Mouse (Mus musculus) kidney, postnatal 14 days (tissue): ENCODE results near the gene Cacna1f.

ENCODE experiments used
- DNase-seq: peaks from one replicate; pipeline ENCODE4 v3.0.0; 2022; ENCODE audit warnings: mixed read lengths

The Cacna1f gene

DNA sequence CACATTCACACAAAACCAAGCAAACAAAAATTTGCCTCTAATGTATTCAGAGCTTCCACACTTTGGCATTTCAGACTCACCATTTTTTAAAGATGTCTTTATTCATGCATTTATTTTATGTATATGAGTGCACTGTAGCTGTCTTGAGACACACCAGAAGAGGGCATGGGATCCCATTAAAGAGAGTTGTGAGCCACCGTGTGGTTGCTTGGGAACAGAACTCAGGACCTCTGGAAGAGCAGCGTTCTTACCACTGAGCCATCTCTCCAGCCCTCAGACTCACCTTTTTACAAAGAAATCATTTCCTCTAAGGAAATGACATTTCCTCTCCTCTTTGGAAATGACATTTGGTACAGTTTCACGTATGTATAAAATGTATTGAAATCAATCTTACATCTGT is 72.1 kb downstream of the Cacna1f start:
- no peak for DNase-seq

DNA sequence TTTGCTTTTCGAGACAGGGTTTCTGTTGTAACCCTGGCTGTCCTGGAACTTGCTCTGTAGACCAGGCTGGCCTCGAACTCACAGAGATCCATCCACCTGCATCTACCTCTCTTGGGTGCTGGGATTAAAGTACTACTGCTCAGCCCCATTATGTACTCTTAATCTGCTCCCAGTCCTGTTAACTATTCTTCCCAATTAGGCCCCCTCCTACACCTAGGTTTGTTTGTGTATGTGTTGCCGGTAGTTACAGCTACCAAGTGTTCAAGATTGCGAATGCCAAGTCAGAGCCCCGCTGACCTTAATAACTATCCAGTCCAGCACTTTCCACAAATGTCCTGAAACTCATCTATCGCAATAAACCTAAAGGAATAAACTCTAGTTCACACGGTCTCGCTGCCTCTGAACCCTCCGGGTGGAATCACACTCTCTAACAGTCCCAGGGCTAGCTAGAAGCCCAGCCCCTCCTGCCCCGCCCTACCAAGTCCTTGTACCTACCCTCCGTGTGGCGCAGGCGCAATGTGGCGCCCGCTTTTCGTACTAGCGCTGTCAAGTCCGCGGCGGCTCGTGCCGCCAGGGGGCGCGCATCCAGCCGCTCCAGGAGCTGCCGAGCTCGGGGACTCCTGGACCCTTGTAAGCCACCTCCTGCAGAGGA is 72.6 kb downstream of the Cacna1f start:
- peak; percentile 96 for DNase-seq

DNA sequence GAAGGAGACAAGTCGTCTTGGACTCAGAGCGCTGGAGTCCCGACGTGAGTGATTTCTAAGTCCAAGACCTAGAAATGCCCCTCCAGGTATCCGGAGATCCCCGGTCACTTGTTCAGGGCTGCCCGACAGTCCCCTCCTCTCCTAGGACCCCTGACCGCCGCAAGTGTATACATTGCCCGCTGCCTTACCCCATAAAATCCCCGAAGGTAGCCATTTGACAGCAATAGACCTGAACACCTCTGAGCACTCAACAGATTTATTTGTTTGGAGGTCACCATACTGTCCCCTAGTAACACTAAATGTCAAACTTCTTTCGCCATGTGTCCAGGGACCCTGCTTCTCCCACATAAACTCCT is 73.2 kb downstream of the Cacna1f start:
- DNase-seq: no peak

DNA sequence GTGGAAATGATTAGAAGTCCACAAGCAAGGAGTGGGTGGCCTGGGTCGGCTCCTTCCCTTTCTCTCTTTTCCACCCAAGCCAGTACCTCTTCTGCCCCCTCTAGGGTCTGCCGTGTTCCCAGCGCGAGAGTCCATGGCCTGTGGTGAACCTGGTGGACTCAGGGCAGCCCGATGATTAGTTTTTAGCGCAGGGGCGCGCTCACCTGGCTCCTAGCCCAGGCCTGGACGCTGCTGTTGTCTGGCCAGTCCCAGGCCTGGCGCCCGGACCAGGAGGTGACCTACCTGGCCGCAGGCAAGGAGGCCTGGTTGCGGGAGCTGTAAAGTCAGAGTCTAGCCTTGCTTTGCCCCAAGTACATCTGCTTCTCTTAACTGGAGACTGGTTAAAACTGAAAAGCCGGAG is 74.0 kb downstream of the Cacna1f start, which contains the start of gene Magix:
Magix (minus strand) TSS at position 388 of the 400 bp plus-strand sequence.
- DNase-seq: peak; percentile 68
